Mouse (Mus musculus) c-Kit-positive CD71-negative TER-119-negative erythroid progenitor cells, embryonic 14.5 days (primary cell): ENCODE results near the gene Obscn.

ENCODE experiments used
- DNase-seq: peaks from one replicate; pipeline ENCODE4 v3.0.0-alpha.2; 2013; ENCODE audit warnings: low read depth

Obscn gene

GRCm38 (mm10) chr11:58983691-58984341 is 152.4 kb downstream of the Obscn start:
- DNase-seq = no peak

GRCm38 (mm10) chr11:58982471-58983097 is 153.6 kb downstream of the Obscn start:
- no peak for DNase-seq

DNA sequence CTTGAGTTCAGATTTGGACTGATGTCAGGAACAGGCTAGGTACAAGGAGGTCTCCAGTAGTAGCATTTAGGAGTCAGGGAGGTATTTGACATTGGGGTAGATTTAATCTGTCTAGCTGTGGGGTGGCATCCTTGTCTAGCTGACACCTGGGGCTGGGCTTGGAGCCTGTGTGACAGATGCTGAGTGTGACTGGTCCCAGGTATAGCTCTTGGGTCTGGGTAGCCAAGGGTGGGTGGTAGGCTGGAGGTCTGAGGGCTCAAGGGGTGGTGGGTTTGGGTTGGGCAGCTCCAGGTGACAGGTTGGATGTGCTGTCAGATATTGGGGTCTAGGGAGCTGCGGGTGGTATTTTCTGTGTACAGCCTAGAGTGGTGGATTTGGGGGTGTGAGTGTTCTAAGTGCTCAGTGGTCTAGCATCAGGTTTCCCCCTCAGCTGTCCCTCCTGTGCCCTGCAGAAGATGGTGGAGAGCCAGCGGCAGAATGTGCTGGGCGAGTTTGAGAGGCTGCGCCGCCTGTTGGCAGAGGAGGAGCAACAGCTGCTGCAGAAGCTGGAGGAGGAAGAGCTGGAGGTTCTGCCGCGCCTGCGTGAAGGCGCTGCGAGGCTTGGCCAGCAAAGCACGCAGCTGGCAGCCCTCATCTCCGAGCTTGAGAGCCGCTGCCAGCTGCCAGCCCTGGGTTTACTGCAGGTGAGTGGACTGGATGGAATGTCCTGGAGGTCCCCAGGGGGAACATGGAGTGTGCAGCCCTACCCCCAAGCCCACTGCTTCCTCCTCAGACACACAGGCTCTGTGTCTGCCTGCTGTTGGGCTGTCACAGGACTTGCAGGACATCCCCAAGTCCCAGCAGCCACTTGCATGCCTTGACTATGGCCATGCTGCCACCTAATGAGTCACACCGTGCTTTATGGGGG is 154.4 kb downstream of the Obscn start:
- no peak for DNase-seq

- DNase-seq = no peak
Measured at GRCm38 (mm10) chr11:58980381-58980990, 155.7 kb downstream of the Obscn start.

GRCm38 (mm10) chr11:58979661-58980060 is 156.5 kb downstream of the Obscn start:
- no peak for DNase-seq

DNA sequence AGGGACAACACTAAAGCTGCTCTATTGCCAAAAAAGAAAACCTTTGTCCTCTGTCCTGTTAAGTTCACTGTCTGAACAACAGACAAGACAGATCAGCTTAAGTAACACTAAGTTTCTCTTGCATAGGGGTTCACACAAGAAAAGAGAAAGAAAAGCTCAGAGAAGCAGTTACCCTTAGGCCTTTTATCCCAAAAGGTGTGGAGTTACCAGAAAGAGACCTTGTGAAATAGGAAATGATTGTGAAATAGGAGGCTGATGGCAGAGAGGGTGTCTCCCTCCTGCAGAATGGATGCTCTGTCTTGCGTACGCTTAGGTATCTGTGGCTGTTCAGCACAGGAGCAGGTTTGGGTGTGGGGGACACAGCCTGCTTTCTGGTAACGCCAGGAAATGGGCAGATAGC is 157.0 kb downstream of the Obscn start:
- no peak for DNase-seq

DNA sequence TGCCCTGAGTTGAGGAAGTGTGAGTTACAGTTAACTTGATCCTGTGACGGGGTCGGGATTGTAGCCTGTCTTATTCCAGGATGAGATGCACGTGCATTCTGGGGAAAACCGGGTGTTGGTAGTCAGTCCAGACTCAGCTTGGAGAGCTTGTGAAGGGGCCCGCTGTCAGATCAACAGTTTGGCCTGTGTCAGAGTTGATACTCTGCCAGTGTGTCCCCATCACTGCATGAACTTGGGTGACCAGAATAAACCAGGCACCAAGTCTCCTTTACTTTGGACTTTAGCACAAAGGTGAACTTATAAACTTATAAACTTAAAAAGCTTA is 157.5 kb downstream of the Obscn start:
- no peak for DNase-seq

DNA sequence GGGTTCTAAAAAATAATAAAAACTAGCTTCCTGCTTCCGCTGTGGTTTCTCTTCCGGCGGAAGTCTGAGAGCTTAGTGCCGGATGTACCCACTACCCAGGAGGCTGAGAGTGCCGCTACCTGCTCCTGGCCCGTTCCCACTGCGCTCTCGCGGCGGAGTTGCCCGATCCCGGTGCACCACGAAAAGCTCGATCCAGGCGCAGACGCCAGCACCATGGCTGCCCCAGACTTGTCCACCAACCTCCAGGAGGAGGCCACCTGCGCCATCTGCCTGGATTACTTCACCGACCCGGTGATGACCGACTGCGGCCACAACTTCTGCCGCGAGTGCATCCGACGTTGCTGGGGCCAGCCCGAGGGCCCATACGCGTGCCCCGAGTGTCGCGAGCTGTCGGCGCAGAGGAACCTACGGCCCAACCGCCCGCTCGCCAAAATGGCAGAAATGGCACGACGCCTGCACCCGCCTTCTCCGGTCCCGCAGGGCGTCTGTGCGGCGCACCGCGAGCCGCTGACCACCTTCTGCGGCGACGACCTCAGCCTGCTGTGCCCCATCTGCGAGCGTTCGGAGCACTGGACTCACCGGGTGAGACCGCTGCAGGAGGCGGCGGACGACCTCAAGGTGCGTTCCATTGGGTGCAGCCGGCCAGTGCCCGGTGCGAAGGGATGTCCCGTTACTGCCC is 158.0 kb downstream of the Obscn start, which contains the start of gene Trim11:
TSS of gene Trim11 (plus strand) at position 67 of the 679 bp plus-strand sequence.
- no peak for DNase-seq

- DNase-seq = no peak
Measured at GRCm38 (mm10) chr11:58977607-58978026, 158.6 kb downstream of the Obscn start.

GRCm38 (mm10) chr11:58977150-58977549 is 159.1 kb downstream of the Obscn start:
- no peak for DNase-seq

- no peak for DNase-seq
Measured at GRCm38 (mm10) chr11:58974414-58974813, 161.8 kb downstream of the Obscn start.

DNA sequence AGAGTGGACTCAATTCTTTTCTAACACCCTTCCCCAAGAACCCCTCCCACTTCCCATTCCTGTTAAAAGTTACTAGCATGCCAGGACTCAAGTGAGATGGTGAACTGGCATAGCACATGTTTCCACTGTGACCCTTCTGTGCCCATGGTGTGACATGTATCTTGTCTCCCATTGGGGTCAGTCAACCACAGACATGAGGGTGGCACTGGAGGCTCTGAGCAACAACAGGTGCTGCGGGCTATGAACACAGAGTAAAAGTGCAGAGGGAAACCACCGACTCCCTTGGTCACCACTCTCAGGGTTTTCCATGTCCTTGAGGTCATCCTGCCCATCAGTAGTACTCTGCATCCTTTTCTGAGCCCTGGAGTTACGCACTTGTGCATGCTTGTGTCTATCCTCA is 164.4 kb downstream of the Obscn start:
- DNase-seq = no peak

- DNase-seq = no peak
Measured at GRCm38 (mm10) chr11:58970831-58971530, 165.2 kb downstream of the Obscn start.

- DNase-seq = no peak
Measured at GRCm38 (mm10) chr11:58969659-58970058, 166.5 kb downstream of the Obscn start.

- no peak for DNase-seq
Measured at GRCm38 (mm10) chr11:58969027-58969426, 167.2 kb downstream of the Obscn start.

DNA sequence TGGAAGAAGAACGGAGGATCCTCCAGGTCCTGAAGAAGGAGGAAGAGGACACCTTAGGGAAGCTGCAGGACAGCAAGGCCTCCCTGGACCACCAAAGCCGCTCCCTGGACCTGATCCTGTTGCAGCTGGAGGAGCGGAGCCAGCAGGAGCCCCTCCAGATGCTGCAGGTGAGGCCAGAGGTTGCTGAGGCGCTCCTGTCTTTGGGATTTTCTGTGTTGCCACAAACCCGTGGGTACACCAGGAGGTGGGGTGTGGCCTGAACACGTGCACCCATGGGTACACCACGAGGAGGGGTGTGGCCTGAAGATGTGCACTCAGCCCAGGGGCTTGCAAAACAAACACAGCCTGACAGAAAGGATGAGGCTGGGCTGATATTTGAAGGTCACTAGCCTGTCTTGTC is 167.7 kb downstream of the Obscn start:
- DNase-seq = no peak

DNA sequence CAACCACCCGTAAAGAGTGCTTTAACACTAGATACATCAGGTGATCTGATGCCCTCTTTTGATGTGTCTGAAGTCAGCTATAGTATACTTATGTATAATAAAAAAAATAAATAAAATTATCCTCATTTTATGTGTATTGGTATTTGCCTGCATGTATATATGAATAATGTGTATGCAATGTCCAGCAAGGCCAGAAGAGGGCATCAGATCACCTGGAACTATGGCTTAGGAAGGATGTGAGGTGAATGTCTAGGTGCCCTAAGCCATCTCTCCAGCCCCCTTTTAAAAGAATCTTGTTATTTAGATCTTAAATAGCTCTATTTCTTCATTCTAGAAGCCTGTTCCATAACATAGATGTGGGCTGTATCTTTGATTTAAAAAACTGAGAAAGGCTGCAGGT is 168.9 kb downstream of the Obscn start:
- no peak for DNase-seq

- no peak for DNase-seq
Measured at GRCm38 (mm10) chr11:58965001-58965760, 171.0 kb downstream of the Obscn start.

- DNase-seq = no peak
Measured at GRCm38 (mm10) chr11:58964216-58964615, 172.0 kb downstream of the Obscn start.

- no peak for DNase-seq
Measured at GRCm38 (mm10) chr11:58963543-58963942, 172.7 kb downstream of the Obscn start.
